Mouse (Mus musculus): Measurements from ENCODE around the gene Pgam2.

DNA sequence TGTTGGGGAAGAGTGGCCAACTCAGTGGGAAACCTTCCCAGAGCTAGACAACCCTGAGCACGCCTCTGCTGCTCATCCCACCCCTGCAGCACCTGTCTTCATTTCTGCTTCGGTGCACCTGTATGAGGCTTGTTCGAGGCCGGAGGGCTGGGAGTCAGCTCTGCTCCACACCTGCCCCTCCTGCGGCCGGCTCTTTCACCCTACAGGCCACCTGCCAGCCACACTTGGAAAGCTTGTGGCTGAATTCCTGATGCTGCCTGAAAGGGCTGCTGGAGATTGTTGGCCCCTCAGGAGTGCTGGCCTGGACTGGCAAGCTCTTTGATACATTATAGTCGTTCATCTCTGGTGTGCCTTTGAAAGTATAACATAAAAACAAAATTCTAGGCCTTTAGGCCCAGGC is 36.8 kb upstream of the Pgam2 start:
- no peak for TF ChIP-seq CTCF (IDR thresholded peaks at IDR 0.05; ENCODE audit: low read depth)
- TF ChIP-seq EP300 (optimal IDR thresholded peaks at IDR 0.05) = no peak
